Mouse (Mus musculus) left cerebral cortex, adult 18-20 months (tissue): ENCODE data around the gene Ppp1r18. TPM values are rescaled to one million over a fixed set of nuclear protein-coding genes. Genes with fewer than 3 reads are reported as not detected.

Experiments used
- DNase-seq, 2 experiments: peaks; one replicate each; pipeline ENCODE4 v3.0.0; 2021 to 2022; ENCODE audit warnings: low spot score in 2 of 2, mixed read lengths in 1 of 2
- total RNA-seq, 2 experiments: library from RNA; stranded (reverse); gene quantifications; 2 replicates each; pipeline ENCODE4 v1.2.3; 2021

Gene Ppp1r18
- total RNA-seq, 2 experiments from 2014 or later: 8.9 to 9.1 TPM

- DNase-seq: no peak
These were observed 2.9 kb downstream of the Ppp1r18 start for GRCm38 (mm10) chr17:35868165-35868820.

GRCm38 (mm10) chr17:35868961-35869345, 3.6 kb downstream of the Ppp1r18 start:
- no peak for DNase-seq

- DNase-seq: no peak
These were observed 4.1 kb downstream of the Ppp1r18 start for GRCm38 (mm10) chr17:35869346-35870067.

GRCm38 (mm10) chr17:35870151-35870883, 4.9 kb downstream of the Ppp1r18 start:
- DNase-seq: no peak

- DNase-seq: no peak
These were observed 5.7 kb downstream of the Ppp1r18 start for GRCm38 (mm10) chr17:35870884-35871696.

- DNase-seq: peak; percentile 87
These were observed 8.6 kb downstream of the Ppp1r18 start for GRCm38 (mm10) chr17:35873774-35874519.

GRCm38 (mm10) chr17:35874721-35875120, 9.3 kb downstream of the Ppp1r18 start:
- DNase-seq: peak; percentile 50 to 56

- DNase-seq: peak; percentile 97 to 98
These were observed 14.1 kb downstream of the Ppp1r18 start, which contains the start of gene Dhx16 for GRCm38 (mm10) chr17:35879245-35880057. Gene Dhx16, plus strand, starts transcription at chr17:35879819.

- DNase-seq: no peak
These were observed 17.5 kb downstream of the Ppp1r18 start for GRCm38 (mm10) chr17:35882924-35883323.

GRCm38 (mm10) chr17:35883777-35884176, 18.4 kb downstream of the Ppp1r18 start:
- DNase-seq: no peak

- DNase-seq: no peak
These were observed 22.3 kb downstream of the Ppp1r18 start for GRCm38 (mm10) chr17:35887725-35888124.

- peak; percentile 85 to 94 for DNase-seq
These were observed 31.6 kb downstream of the Ppp1r18 start, which contains the start of gene 2310061I04Rik for GRCm38 (mm10) chr17:35896781-35897643. Gene 2310061I04Rik, minus strand, starts transcription at chr17:35897431.

GRCm38 (mm10) chr17:35897644-35898573, 32.5 kb downstream of the Ppp1r18 start:
- no peak for DNase-seq

GRCm38 (mm10) chr17:35900636-35901035, 35.2 kb downstream of the Ppp1r18 start:
- DNase-seq: no peak

- no peak for DNase-seq
These were observed 38.1 kb downstream of the Ppp1r18 start for GRCm38 (mm10) chr17:35903343-35903991.

- no peak for DNase-seq
These were observed 38.6 kb downstream of the Ppp1r18 start for GRCm38 (mm10) chr17:35903992-35904355.

- no peak for DNase-seq
These were observed 40.2 kb downstream of the Ppp1r18 start for GRCm38 (mm10) chr17:35905587-35905986.
